Mouse (Mus musculus) Muller cell, postnatal 12 days (primary cell): ENCODE data around the gene Lemd1.
A peak's percentile ranks its signal among the peaks of the same experiment; 100 is the strongest.
"Not testable (repeated sequence)": the region's sequence is repeated elsewhere in the genome, so short reads cannot be mapped to it uniquely, and the experiment has no call there.

Experiments
- DNase-seq: peaks from one replicate; pipeline ENCODE4 v3.0.0-alpha.2; 2015; ENCODE audit errors: inconsistent ontology term

Lemd1 gene

GRCm38 (mm10) chr1:132191093-132191785 lies at the start of gene Lemd1, which contains the start of gene AC124108.1:
Lemd1 (plus strand) TSS chr1:132191431.
AC124108.1 (plus strand) TSS chr1:132191457.
- DNase-seq: peak; percentile 61

- no peak for DNase-seq
These were observed 49.5 kb upstream of the Lemd1 start for GRCm38 (mm10) chr1:132141753-132142152.

- no peak for DNase-seq
These were observed 48.2 kb upstream of the Lemd1 start for GRCm38 (mm10) chr1:132143079-132143478.

- DNase-seq: no peak
These were observed 47.5 kb upstream of the Lemd1 start for GRCm38 (mm10) chr1:132143730-132144129.

- peak; percentile 44 for DNase-seq
These were observed 47.0 kb upstream of the Lemd1 start for GRCm38 (mm10) chr1:132144223-132144622.

GRCm38 (mm10) chr1:132144837-132145236 lies 46.4 kb upstream of the Lemd1 start:
- no peak for DNase-seq

GRCm38 (mm10) chr1:132145973-132146685 lies 45.1 kb upstream of the Lemd1 start:
- no peak for DNase-seq

GRCm38 (mm10) chr1:132149410-132149809 lies 41.8 kb upstream of the Lemd1 start:
- no peak for DNase-seq

- DNase-seq: peak; percentile 75
These were observed 41.1 kb upstream of the Lemd1 start for GRCm38 (mm10) chr1:132150171-132150570.

GRCm38 (mm10) chr1:132150817-132151601 lies 40.2 kb upstream of the Lemd1 start:
- no peak for DNase-seq

GRCm38 (mm10) chr1:132151908-132152307 lies 39.3 kb upstream of the Lemd1 start:
- DNase-seq: peak; percentile 66

- no peak for DNase-seq
These were observed 38.0 kb upstream of the Lemd1 start for GRCm38 (mm10) chr1:132153086-132153690.

- no peak for DNase-seq
These were observed 37.5 kb upstream of the Lemd1 start for GRCm38 (mm10) chr1:132153691-132154090.

GRCm38 (mm10) chr1:132155737-132156136 lies 35.5 kb upstream of the Lemd1 start:
- DNase-seq: peak; percentile 77

- DNase-seq: peak; percentile 69
These were observed 34.0 kb upstream of the Lemd1 start for GRCm38 (mm10) chr1:132157016-132157781.

GRCm38 (mm10) chr1:132157808-132158207 lies 33.4 kb upstream of the Lemd1 start:
- no peak for DNase-seq

GRCm38 (mm10) chr1:132158741-132159140 lies 32.5 kb upstream of the Lemd1 start:
- no peak for DNase-seq

GRCm38 (mm10) chr1:132159681-132160080 lies 31.6 kb upstream of the Lemd1 start:
- DNase-seq: no peak

- no peak for DNase-seq
These were observed 29.9 kb upstream of the Lemd1 start for GRCm38 (mm10) chr1:132161211-132161880.

- DNase-seq: not testable (repeated sequence)
These were observed 28.6 kb upstream of the Lemd1 start for GRCm38 (mm10) chr1:132162618-132163017.
